Mouse (Mus musculus): ENCODE measurements around the gene Gm4201. TPM values are rescaled to one million over a fixed set of nuclear protein-coding genes. Genes with fewer than 3 reads are reported as not detected.
"Not testable (repeated sequence)": the region's sequence is repeated elsewhere in the genome, so short reads cannot be mapped to it uniquely, and the experiment has no call there.

Gene Gm4201
- total RNA-seq (2021), result not detected

DNA sequence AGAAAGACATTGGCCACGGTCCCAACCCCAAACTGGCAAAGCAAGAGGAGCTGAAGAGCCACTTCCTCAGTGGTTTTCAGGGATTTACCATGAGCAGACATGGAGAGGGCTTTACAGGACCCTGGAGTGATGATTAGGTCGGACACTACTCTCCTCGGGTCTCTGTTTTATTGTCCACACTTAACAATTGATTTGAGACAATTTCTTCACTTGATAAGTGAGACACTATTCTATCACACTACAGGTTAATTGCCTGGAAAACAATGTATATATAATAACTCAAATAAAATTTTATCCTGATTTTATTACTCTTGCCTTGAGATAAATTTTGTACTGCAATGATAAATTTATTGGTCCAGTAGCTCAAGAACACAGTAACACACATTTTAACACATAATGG lies at the start of gene Gm4201:
Gm4201 (minus strand) TSS at position 101 of the 400 bp plus-strand sequence.
- intact Hi-C loops (cut with DNase I); DNase-seq: not testable (repeated sequence)

DNA sequence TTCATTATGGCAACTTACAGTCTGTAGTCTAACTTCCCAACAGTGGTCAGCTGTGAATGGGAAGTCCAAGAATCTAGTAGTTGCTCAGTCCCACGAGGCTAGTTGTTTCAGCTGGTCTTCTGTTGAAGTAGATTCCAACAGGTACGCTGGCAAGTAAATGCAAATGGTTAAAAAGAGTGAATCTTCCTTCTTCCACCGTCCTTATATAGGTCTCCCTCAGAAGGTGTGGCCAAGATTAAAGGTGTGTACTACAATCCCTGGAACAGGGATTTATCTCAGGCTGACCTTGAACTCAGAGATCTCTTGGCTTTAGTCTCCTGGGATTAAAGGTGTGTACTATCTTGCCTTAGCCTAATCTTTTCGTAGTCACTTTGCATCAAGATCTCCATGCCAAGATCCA lies 22.9 kb upstream of the Gm4201 start, which contains the start of gene Gm4565:
Gm4565 (minus strand) TSS at position 101 of the 400 bp plus-strand sequence.
- DNase-seq; intact Hi-C loops (cut with DNase I): not testable (repeated sequence)

GRCm38 (mm10) chr7:22534787-22535186 lies 30.4 kb downstream of the Gm4201 start, which contains the start of gene Gm8677:
Gene Gm8677 (minus strand): TSS chr7:22534887.
- DNase-seq; intact Hi-C loops (cut with DNase I): not testable (repeated sequence)

DNA sequence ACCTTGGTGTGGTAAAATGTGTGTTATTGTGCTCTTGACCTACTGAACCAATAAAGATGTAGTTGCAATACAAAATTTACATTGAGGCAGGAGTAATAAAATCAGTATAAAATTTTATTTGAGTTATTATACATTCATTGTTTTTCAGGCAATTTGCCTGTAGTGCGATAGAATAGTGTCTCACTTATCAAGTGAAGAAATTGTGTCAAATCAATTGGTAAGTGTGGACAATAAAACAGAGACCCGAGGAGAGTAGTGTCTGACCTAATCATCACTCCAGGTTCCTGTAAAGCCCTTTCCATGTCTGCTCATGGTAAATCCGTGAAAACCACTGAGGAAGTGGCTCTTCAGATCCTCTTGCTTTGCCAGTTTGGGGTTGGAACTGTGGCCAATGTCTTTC lies 42.5 kb downstream of the Gm4201 start, which contains the start of gene Vmn1r152:
Vmn1r152 (plus strand) TSS at position 301 of the 400 bp plus-strand sequence.
- intact Hi-C loops (cut with DNase I), result not testable (repeated sequence)

More for the DNA sequence above, 42.5 kb downstream of the Gm4201 start, which contains the start of gene Vmn1r152:
- not testable (repeated sequence) for DNase-seq

Other genes with a start within 250 kb of the Gm4201 start
- gene Gm4187, start 235.6 kb downstream of the Gm4201 start, total RNA-seq (2021), result not detected
- not detected for gene Gm8660, start 194.3 kb downstream of the Gm4201 start, total RNA-seq (2021)
- gene Vmn1r148, start 151.8 kb downstream of the Gm4201 start, total RNA-seq (2021), result not detected
- gene Vmn1r149, start 127.1 kb downstream of the Gm4201 start, total RNA-seq (2021), result not detected
- gene Gm10665, start 101.3 kb downstream of the Gm4201 start, total RNA-seq (2021), result not detected
- not detected for gene Vmn1r151, start 65.7 kb downstream of the Gm4201 start, total RNA-seq (2021)
- not detected for gene Vmn1r152, start 42.4 kb downstream of the Gm4201 start, total RNA-seq (2021)
- gene Gm8677, start 30.5 kb downstream of the Gm4201 start, total RNA-seq (2021), result not detected
- gene Gm4565, start 22.8 kb upstream of the Gm4201 start, total RNA-seq (2021), result not detected
- gene Vmn1r155, start 92.7 kb upstream of the Gm4201 start, total RNA-seq (2021), result not detected
- gene Gm8693, start 127.0 kb upstream of the Gm4201 start, total RNA-seq (2021), result not detected
- not detected for gene Gm4567, start 154.4 kb upstream of the Gm4201 start, total RNA-seq (2021)
- not detected for gene Vmn1r157, start 196.4 kb upstream of the Gm4201 start, total RNA-seq (2021)
- gene Vmn1r158, start 225.4 kb upstream of the Gm4201 start, total RNA-seq (2021), result not detected